Mouse (Mus musculus): ENCODE measurements at regions not wholly inside any gene's neighbourhood (a gene's known extent, or its start where the extent isn't known, plus 50 kb on each side); places are given as distances from the start of the nearest gene placed in this dataset.

GRCm38 (mm10) chr2:161231405-161231804, 122.5 kb upstream of the Chd6 start:
- Histone ChIP-seq H3K36me3 (ENCODE audit: control insufficient read depth, insufficient read depth, low read length) (no peaks in the 10 kb centered on the region), H3K4me2 (ENCODE audit: low read depth, low read length) (no peak overlapping the region), H3K27ac (ENCODE audit: low read length) (no peak overlapping the region), H3K9ac (ENCODE audit: low read length) (no peak overlapping the region), H3K9me3 (replicated peaks; ENCODE audit: control insufficient read depth, low read length) (no peaks in the 10 kb centered on the region), H3K4me3 (replicated peaks; ENCODE audit: low read length) (no peak overlapping the region), H3K27me3 (ENCODE audit: control insufficient read depth, insufficient read depth, low read length) (no peaks in the 10 kb centered on the region), H3K4me1 (ENCODE audit: control insufficient read depth, insufficient read depth, low read length) (no peaks in the 10 kb centered on the region)
- no peak for ATAC-seq (ENCODE audit: insufficient read depth, low FRiP score)
- WGBS: 53% methylated on average over 4 of the region's 4 CpGs

- Histone ChIP-seq H3K36me3 (ENCODE audit: control insufficient read depth, insufficient read depth, low read length) (no peaks in the 10 kb centered on the region), H3K9me3 (replicated peaks; ENCODE audit: control insufficient read depth, low read length) (no peaks in the 10 kb centered on the region), H3K27ac (ENCODE audit: low read length) (no peak overlapping the region), H3K4me2 (ENCODE audit: low read depth, low read length) (no peak overlapping the region), H3K9ac (ENCODE audit: low read length) (no peak overlapping the region), H3K27me3 (ENCODE audit: control insufficient read depth, insufficient read depth, low read length) (no peaks in the 10 kb centered on the region; the same call in 1 of the 2 replicates), H3K4me3 (replicated peaks; ENCODE audit: low read length) (no peak overlapping the region), H3K4me1 (ENCODE audit: control insufficient read depth, insufficient read depth, low read length) (no peaks in the 10 kb centered on the region)
- ATAC-seq (ENCODE audit: insufficient read depth, low FRiP score): no peak
- 67% methylated on average over 8 of the region's 8 CpGs for WGBS
Observed at GRCm38 (mm10) chr2:161215736-161216135, 106.9 kb upstream of the Chd6 start.

GRCm38 (mm10) chr2:161214681-161215458, 106.0 kb upstream of the Chd6 start:
- Histone ChIP-seq H3K27me3 (ENCODE audit: control insufficient read depth, insufficient read depth, low read length) (no peaks in the 10 kb centered on the region; the same call in 1 of the 2 replicates), H3K4me2 (ENCODE audit: low read depth, low read length) (no peak overlapping the region), H3K4me1 (ENCODE audit: control insufficient read depth, insufficient read depth, low read length) (no peaks in the 10 kb centered on the region), H3K9ac (ENCODE audit: low read length) (no peak overlapping the region), H3K4me3 (replicated peaks; ENCODE audit: low read length) (no peak overlapping the region), H3K36me3 (ENCODE audit: control insufficient read depth, insufficient read depth, low read length) (no peaks in the 10 kb centered on the region), H3K9me3 (replicated peaks; ENCODE audit: control insufficient read depth, low read length) (no peaks in the 10 kb centered on the region), H3K27ac (ENCODE audit: low read length) (no peak overlapping the region)
- 25% methylated on average over 15 of the region's 15 CpGs for WGBS
- peak; percentile 68; the same call in 1 of the 2 replicates for ATAC-seq (ENCODE audit: insufficient read depth, low FRiP score)

- 76% methylated on average over 13 of the region's 13 CpGs for WGBS
Observed at GRCm38 (mm10) chr2:161212322-161212882, 103.5 kb upstream of the Chd6 start.

GRCm38 (mm10) chr2:161196713-161197372, 88.0 kb upstream of the Chd6 start:
- no peaks in the 10 kb centered on the region for H3K9me3 ChIP-seq (replicated peaks; ENCODE audit: control insufficient read depth, low read length)
- no peak overlapping the region for H3K4me2 ChIP-seq (ENCODE audit: low read depth, low read length)
- H3K4me3 ChIP-seq (replicated peaks; ENCODE audit: low read length): no peak overlapping the region
- no peaks in the 10 kb centered on the region for H3K36me3 ChIP-seq (ENCODE audit: control insufficient read depth, insufficient read depth, low read length)
- no peak overlapping the region for H3K9ac ChIP-seq (ENCODE audit: low read length)
- ATAC-seq (ENCODE audit: insufficient read depth, low FRiP score): no peak
- no peaks in the 10 kb centered on the region for H3K27me3 ChIP-seq (ENCODE audit: control insufficient read depth, insufficient read depth, low read length)
- H3K27ac ChIP-seq (ENCODE audit: low read length): no peak overlapping the region
- H3K4me1 ChIP-seq (ENCODE audit: control insufficient read depth, insufficient read depth, low read length): no peaks in the 10 kb centered on the region
- 89% methylated on average over 7 of the region's 7 CpGs for WGBS

More at GRCm38 (mm10) chr2:161212322-161212882, 103.5 kb upstream of the Chd6 start:
- Histone ChIP-seq H3K27ac (ENCODE audit: low read length) (no peak overlapping the region), H3K9ac (ENCODE audit: low read length) (no peak overlapping the region), H3K4me3 (replicated peaks; ENCODE audit: low read length) (no peak overlapping the region), H3K4me1 (ENCODE audit: control insufficient read depth, insufficient read depth, low read length) (no peaks in the 10 kb centered on the region), H3K36me3 (ENCODE audit: control insufficient read depth, insufficient read depth, low read length) (no peaks in the 10 kb centered on the region), H3K9me3 (replicated peaks; ENCODE audit: control insufficient read depth, low read length) (no peaks in the 10 kb centered on the region), H3K4me2 (ENCODE audit: low read depth, low read length) (no peak overlapping the region), H3K27me3 (ENCODE audit: control insufficient read depth, insufficient read depth, low read length) (no peaks in the 10 kb centered on the region; the same call in 1 of the 2 replicates)
- ATAC-seq (ENCODE audit: insufficient read depth, low FRiP score): no peak

- Histone ChIP-seq H3K4me2 (ENCODE audit: low read depth, low read length) (no peak overlapping the region), H3K4me1 (ENCODE audit: control insufficient read depth, insufficient read depth, low read length) (no peaks in the 10 kb centered on the region)
- 56% methylated on average over 1 of the region's 1 CpGs for WGBS
Observed at GRCm38 (mm10) chr2:161187516-161187915, 78.6 kb upstream of the Chd6 start.

GRCm38 (mm10) chr2:161185122-161185521, 76.2 kb upstream of the Chd6 start:
- Histone ChIP-seq H3K9me3 (replicated peaks; ENCODE audit: control insufficient read depth, low read length) (no peaks in the 10 kb centered on the region), H3K27me3 (ENCODE audit: control insufficient read depth, insufficient read depth, low read length) (no peaks in the 10 kb centered on the region), H3K27ac (ENCODE audit: low read length) (no peak overlapping the region), H3K9ac (ENCODE audit: low read length) (no peak overlapping the region), H3K4me3 (replicated peaks; ENCODE audit: low read length) (no peak overlapping the region), H3K4me1 (ENCODE audit: control insufficient read depth, insufficient read depth, low read length) (no peaks in the 10 kb centered on the region), H3K36me3 (ENCODE audit: control insufficient read depth, insufficient read depth, low read length) (no peaks in the 10 kb centered on the region), H3K4me2 (ENCODE audit: low read depth, low read length) (no peak overlapping the region)
- ATAC-seq (ENCODE audit: insufficient read depth, low FRiP score): no peak

More at GRCm38 (mm10) chr2:161187516-161187915, 78.6 kb upstream of the Chd6 start:
- Histone ChIP-seq H3K27ac (ENCODE audit: low read length) (no peak overlapping the region), H3K9me3 (replicated peaks; ENCODE audit: control insufficient read depth, low read length) (no peaks in the 10 kb centered on the region), H3K4me3 (replicated peaks; ENCODE audit: low read length) (no peak overlapping the region), H3K36me3 (ENCODE audit: control insufficient read depth, insufficient read depth, low read length) (no peaks in the 10 kb centered on the region), H3K27me3 (ENCODE audit: control insufficient read depth, insufficient read depth, low read length) (no peaks in the 10 kb centered on the region), H3K9ac (ENCODE audit: low read length) (no peak overlapping the region)
- ATAC-seq (ENCODE audit: insufficient read depth, low FRiP score): no peak

- ATAC-seq (ENCODE audit: insufficient read depth, low FRiP score): peak; percentile 83
Observed at GRCm38 (mm10) chr2:161177355-161178021, 68.6 kb upstream of the Chd6 start.

GRCm38 (mm10) chr2:161166681-161167080, 57.8 kb upstream of the Chd6 start:
- H3K9me3 ChIP-seq (replicated peaks; ENCODE audit: control insufficient read depth, low read length): no peaks in the 10 kb centered on the region
- no peaks in the 10 kb centered on the region for H3K4me1 ChIP-seq (ENCODE audit: control insufficient read depth, insufficient read depth, low read length)
- no peaks in the 10 kb centered on the region for H3K27me3 ChIP-seq (ENCODE audit: control insufficient read depth, insufficient read depth, low read length)
- no peak overlapping the region for H3K4me3 ChIP-seq (replicated peaks; ENCODE audit: low read length)
- H3K36me3 ChIP-seq (ENCODE audit: control insufficient read depth, insufficient read depth, low read length): no peaks in the 10 kb centered on the region
- no peak overlapping the region for H3K9ac ChIP-seq (ENCODE audit: low read length)
- H3K4me2 ChIP-seq (ENCODE audit: low read depth, low read length): no peak overlapping the region
- 55% methylated on average over 3 of the region's 3 CpGs for WGBS
- ATAC-seq (ENCODE audit: insufficient read depth, low FRiP score): no peak
- H3K27ac ChIP-seq (ENCODE audit: low read length): no peak overlapping the region

More at GRCm38 (mm10) chr2:161177355-161178021, 68.6 kb upstream of the Chd6 start:
- no peaks in the 10 kb centered on the region for H3K27me3 ChIP-seq (ENCODE audit: control insufficient read depth, insufficient read depth, low read length)
- 2% methylated on average over 20 of the region's 20 CpGs for WGBS
- peak overlapping the region; percentile 56 for H3K4me2 ChIP-seq (ENCODE audit: low read depth, low read length)
- no peaks in the 10 kb centered on the region for H3K9me3 ChIP-seq (replicated peaks; ENCODE audit: control insufficient read depth, low read length)
- H3K4me3 ChIP-seq (replicated peaks; ENCODE audit: low read length): peak overlapping the region; percentile 57
- peak overlapping the region; percentile 60; the same call in 1 of the 2 replicates for H3K27ac ChIP-seq (ENCODE audit: low read length)
- peak overlapping the region; percentile 70 for H3K9ac ChIP-seq (ENCODE audit: low read length)
- no peaks in the 10 kb centered on the region for H3K4me1 ChIP-seq (ENCODE audit: control insufficient read depth, insufficient read depth, low read length)
- no peaks in the 10 kb centered on the region for H3K36me3 ChIP-seq (ENCODE audit: control insufficient read depth, insufficient read depth, low read length)
